Mouse (Mus musculus): ENCODE measurements around the gene Slc5a1.

- no peak for TF ChIP-seq CTCF (IDR thresholded peaks at IDR 0.05; ENCODE audit: low read depth)
- TF ChIP-seq EP300 (optimal IDR thresholded peaks at IDR 0.05): no peak
Measured at GRCm38 (mm10) chr5:33204284-33204683, 100.3 kb downstream of the Slc5a1 start.
